Mouse (Mus musculus): Measurements from ENCODE around the gene Sugct. TPM values are rescaled to one million over a fixed set of nuclear protein-coding genes. Genes with fewer than 3 reads are reported as not detected.
"Not testable (repeated sequence)": the region's sequence is repeated elsewhere in the genome, so short reads cannot be mapped to it uniquely, and the experiment has no call there.

The Sugct gene
- polyA plus RNA-seq, 1 experiment from 2014 or later = 3.6 TPM

DNA sequence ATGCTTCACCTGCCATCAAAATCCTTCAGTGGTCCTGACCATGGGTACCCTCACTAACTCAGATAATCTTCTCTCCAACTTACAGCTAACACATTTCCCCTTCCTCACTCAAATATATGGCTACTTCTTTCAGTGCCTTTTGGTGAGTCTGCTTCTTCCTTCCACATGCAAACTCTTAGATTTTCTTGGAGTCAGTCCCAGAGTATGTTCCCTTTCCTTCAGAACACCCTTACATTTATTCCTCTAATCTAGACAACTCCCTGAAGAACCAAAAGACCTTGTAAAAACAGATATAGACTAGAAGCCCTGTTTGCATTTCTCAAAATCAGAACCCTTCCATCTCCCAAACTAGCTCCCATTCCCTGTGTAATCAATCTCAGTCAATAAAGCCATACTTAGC, 862.3 kb downstream of the Sugct start:
- no peaks in the 10 kb centered on the region for H3K9me3 ChIP-seq (ENCODE audit: control insufficient read depth, low read length)
- no peak for DNase-seq (ENCODE audit: low spot score)
- no peak overlapping the region for H3K9ac ChIP-seq (ENCODE audit: low read length)
- no peak overlapping the region for H3K4me3 ChIP-seq (ENCODE audit: low read depth, low read length)
- H3K4me1 ChIP-seq (replicated peaks; ENCODE audit: control insufficient read depth, insufficient read depth, low read length) = no peaks in the 10 kb centered on the region
- no peak overlapping the region for H3K4me2 ChIP-seq (ENCODE audit: low read depth, low read length, severe bottlenecking)
- no peaks in the 10 kb centered on the region for H3K27me3 ChIP-seq (ENCODE audit: control insufficient read depth, insufficient read depth, low read length)
- no peak for ATAC-seq (replicated peaks; ENCODE audit: low FRiP score)
- H3K27ac ChIP-seq (ENCODE audit: low read depth, low read length) = no peak overlapping the region
- H3K36me3 ChIP-seq (ENCODE audit: control insufficient read depth, insufficient read depth, low read length) = no peaks in the 10 kb centered on the region

DNA sequence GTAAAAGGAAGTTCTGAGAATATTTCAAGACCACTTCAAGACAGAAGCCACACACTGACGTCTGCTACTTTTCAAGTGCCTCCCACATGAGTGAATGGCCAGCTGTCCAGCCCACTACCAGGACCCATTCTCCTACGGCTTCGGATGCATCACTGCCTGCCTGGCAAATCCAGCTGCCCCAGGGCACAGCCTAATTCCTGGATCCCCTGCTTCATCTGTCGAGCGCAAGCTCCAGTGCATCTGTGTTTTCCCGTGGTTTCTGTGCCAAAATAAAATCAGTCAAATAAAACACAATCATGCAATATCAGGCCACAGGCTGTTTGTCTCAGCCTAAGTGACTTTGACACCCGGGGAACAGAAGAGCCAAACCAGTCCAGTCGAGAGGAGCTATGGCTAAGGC, 863.5 kb downstream of the Sugct start:
- no peak for ATAC-seq (replicated peaks; ENCODE audit: low FRiP score)
- Histone ChIP-seq H3K27ac (ENCODE audit: low read depth, low read length) (no peak overlapping the region), H3K4me1 (replicated peaks; ENCODE audit: control insufficient read depth, insufficient read depth, low read length) (no peaks in the 10 kb centered on the region), H3K27me3 (ENCODE audit: control insufficient read depth, insufficient read depth, low read length) (no peaks in the 10 kb centered on the region), H3K36me3 (ENCODE audit: control insufficient read depth, insufficient read depth, low read length) (no peaks in the 10 kb centered on the region), H3K4me2 (ENCODE audit: low read depth, low read length, severe bottlenecking) (no peak overlapping the region), H3K9ac (ENCODE audit: low read length) (no peak overlapping the region), H3K9me3 (ENCODE audit: control insufficient read depth, low read length) (no peaks in the 10 kb centered on the region), H3K4me3 (ENCODE audit: low read depth, low read length) (no peak overlapping the region)
- no peak for DNase-seq (ENCODE audit: low spot score)
- 81% methylated on average over 8 of the region's 8 CpGs for WGBS

DNA sequence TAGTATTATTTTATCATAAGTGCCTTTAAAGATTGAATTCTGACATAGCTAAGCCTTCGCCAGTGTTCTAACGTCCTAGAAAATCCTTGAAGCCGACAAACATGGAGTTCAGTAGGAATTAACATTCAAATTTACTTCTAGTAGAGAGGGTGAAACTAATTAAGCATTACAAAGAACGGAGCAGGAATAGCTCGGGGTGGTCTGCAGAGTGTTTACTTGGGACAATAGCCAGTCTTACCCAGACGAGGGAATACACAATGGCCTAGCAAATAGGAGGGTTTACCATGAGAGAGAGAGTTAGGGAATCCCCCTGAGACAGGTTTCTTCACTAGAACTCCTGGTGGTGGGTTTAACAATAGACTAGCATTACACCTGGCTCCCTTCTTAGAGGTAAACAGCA, 865.1 kb downstream of the Sugct start:
- not testable (repeated sequence) for H3K27me3 ChIP-seq (ENCODE audit: control insufficient read depth, insufficient read depth, low read length); H3K9me3 ChIP-seq (ENCODE audit: control insufficient read depth, low read length); H3K27ac ChIP-seq (ENCODE audit: low read depth, low read length); H3K4me3 ChIP-seq (ENCODE audit: low read depth, low read length); H3K4me2 ChIP-seq (ENCODE audit: low read depth, low read length, severe bottlenecking); DNase-seq (ENCODE audit: low spot score); H3K9ac ChIP-seq (ENCODE audit: low read length); H3K36me3 ChIP-seq (ENCODE audit: control insufficient read depth, insufficient read depth, low read length); H3K4me1 ChIP-seq (replicated peaks; ENCODE audit: control insufficient read depth, insufficient read depth, low read length); ATAC-seq (replicated peaks; ENCODE audit: low FRiP score)
- whole genome bisulfite sequencing = 25% methylated on average over 6 of the region's 6 CpGs

DNA sequence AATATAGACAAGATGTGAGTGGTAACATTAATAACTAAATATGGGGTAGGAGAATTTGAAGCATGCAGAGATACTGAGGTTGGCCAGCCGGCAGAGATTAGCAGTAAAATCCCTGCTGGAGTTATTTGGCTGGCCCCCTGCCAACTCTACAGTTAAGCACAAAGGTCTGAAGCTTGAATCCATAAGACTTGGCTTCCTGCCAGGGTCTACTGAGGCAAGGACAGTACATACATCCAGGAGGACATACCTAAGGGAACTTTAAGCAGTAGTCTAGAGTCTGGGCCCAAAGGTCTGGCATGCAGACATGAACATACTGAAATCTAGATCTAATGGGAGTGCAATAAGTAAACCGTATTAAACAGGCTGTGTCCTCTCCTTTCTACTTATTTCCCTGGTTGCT, 865.8 kb downstream of the Sugct start:
- 77% methylated on average over 2 of the region's 2 CpGs for WGBS
- H3K4me3 ChIP-seq (ENCODE audit: low read depth, low read length) = no peak overlapping the region
- no peaks in the 10 kb centered on the region for H3K9me3 ChIP-seq (ENCODE audit: control insufficient read depth, low read length)
- H3K9ac ChIP-seq (ENCODE audit: low read length) = no peak overlapping the region
- H3K27me3 ChIP-seq (ENCODE audit: control insufficient read depth, insufficient read depth, low read length) = no peaks in the 10 kb centered on the region
- H3K4me1 ChIP-seq (replicated peaks; ENCODE audit: control insufficient read depth, insufficient read depth, low read length) = no peaks in the 10 kb centered on the region
- H3K4me2 ChIP-seq (ENCODE audit: low read depth, low read length, severe bottlenecking) = no peak overlapping the region
- DNase-seq (ENCODE audit: low spot score) (no peak), ATAC-seq (replicated peaks; ENCODE audit: low FRiP score) (0 out of 2 replicates have a peak, but pooled peaks have one; percentile 21)
- H3K27ac ChIP-seq (ENCODE audit: low read depth, low read length) = no peak overlapping the region
- no peaks in the 10 kb centered on the region for H3K36me3 ChIP-seq (ENCODE audit: control insufficient read depth, insufficient read depth, low read length)

DNA sequence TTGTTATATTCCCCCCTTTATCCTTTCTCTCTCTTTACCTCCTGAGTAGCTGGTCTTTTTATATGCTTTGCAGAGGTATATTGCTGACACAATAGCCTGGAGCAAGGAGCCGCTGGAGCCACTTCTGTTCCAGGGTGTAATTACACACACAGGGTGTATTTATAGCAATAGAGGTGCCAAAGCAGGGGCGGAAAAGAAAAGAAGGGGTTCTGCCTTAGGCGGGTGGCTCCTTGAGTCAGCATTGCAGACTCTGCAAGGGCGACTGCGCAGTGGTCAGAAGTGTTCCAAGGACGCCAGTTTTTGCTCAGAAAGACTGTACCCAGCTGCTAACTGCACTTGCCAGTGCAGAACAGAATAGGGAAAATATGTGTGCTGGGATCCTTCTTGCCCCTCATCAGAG, 869.7 kb downstream of the Sugct start:
- WGBS = 73% methylated on average over 6 of the region's 6 CpGs
- ATAC-seq (replicated peaks; ENCODE audit: low FRiP score) (no peak), DNase-seq (ENCODE audit: low spot score) (no peak)
- H3K36me3 ChIP-seq (ENCODE audit: control insufficient read depth, insufficient read depth, low read length) = no peaks in the 10 kb centered on the region
- H3K4me1 ChIP-seq (replicated peaks; ENCODE audit: control insufficient read depth, insufficient read depth, low read length) = no peaks in the 10 kb centered on the region
- H3K4me2 ChIP-seq (ENCODE audit: low read depth, low read length, severe bottlenecking) = no peak overlapping the region
- H3K4me3 ChIP-seq (ENCODE audit: low read depth, low read length) = no peak overlapping the region
- H3K9me3 ChIP-seq (ENCODE audit: control insufficient read depth, low read length) = no peaks in the 10 kb centered on the region
- no peaks in the 10 kb centered on the region for H3K27me3 ChIP-seq (ENCODE audit: control insufficient read depth, insufficient read depth, low read length)
- no peak overlapping the region for H3K9ac ChIP-seq (ENCODE audit: low read length)
- H3K27ac ChIP-seq (ENCODE audit: low read depth, low read length) = no peak overlapping the region

DNA sequence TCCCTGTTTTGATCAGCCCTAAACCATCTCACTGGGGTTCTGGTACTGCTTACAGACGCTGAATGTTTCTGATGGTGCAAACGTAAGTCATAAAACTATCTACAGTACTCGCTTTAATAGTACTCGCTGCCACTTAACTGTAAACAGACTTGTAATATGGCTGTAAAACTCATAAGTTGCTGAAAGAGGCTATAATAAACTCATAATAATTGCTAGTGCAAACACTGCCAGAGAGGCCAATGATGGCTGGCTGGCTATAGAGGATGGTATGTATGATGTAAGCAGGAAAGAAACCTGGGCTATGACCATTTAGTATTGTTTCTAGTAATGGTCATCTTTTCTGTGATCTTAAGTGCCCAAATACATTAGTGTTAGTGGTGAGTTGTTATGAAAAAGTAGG, 873.6 kb downstream of the Sugct start:
- WGBS = 91% methylated on average over 4 of the region's 4 CpGs
- no peak for ATAC-seq (replicated peaks; ENCODE audit: low FRiP score)
- H3K27ac ChIP-seq (ENCODE audit: low read depth, low read length) = no peak overlapping the region

DNA sequence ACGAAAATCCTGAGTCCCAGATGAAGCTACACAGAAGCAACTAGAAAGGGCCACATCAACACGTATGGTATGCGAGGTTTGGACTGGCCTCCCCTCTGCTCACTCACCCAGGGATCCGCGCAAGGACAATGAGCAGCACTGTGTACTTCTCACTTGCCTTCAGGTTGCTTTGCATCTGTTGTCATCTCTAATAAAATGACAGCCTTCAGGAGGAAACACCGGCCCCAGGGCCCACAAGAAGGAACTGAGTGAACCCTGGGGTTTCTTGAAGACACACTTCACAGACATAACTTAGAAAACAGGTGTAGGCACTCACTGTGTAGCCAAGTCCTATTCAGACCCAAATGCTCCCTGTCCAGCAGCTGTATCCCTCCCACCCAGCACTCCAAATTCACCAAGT, 877.9 kb downstream of the Sugct start:
- Histone ChIP-seq H3K4me3 (ENCODE audit: low read depth, low read length) (no peak overlapping the region), H3K9me3 (ENCODE audit: control insufficient read depth, low read length) (no peaks in the 10 kb centered on the region), H3K27ac (ENCODE audit: low read depth, low read length) (no peak overlapping the region), H3K4me1 (replicated peaks; ENCODE audit: control insufficient read depth, insufficient read depth, low read length) (no peaks in the 10 kb centered on the region), H3K27me3 (ENCODE audit: control insufficient read depth, insufficient read depth, low read length) (no peaks in the 10 kb centered on the region), H3K4me2 (ENCODE audit: low read depth, low read length, severe bottlenecking) (no peak overlapping the region), H3K9ac (ENCODE audit: low read length) (no peak overlapping the region), H3K36me3 (ENCODE audit: control insufficient read depth, insufficient read depth, low read length) (no peaks in the 10 kb centered on the region)
- DNase-seq (ENCODE audit: low spot score) (no peak), ATAC-seq (replicated peaks; ENCODE audit: low FRiP score) (no peak)
- WGBS = 78% methylated on average over 6 of the region's 6 CpGs

More for the DNA sequence above, 873.6 kb downstream of the Sugct start:
- H3K9me3 ChIP-seq (ENCODE audit: control insufficient read depth, low read length) = no peaks in the 10 kb centered on the region
- no peak overlapping the region for H3K4me3 ChIP-seq (ENCODE audit: low read depth, low read length)
- H3K27me3 ChIP-seq (ENCODE audit: control insufficient read depth, insufficient read depth, low read length) = no peaks in the 10 kb centered on the region
- no peak overlapping the region for H3K4me2 ChIP-seq (ENCODE audit: low read depth, low read length, severe bottlenecking)
- no peaks in the 10 kb centered on the region for H3K36me3 ChIP-seq (ENCODE audit: control insufficient read depth, insufficient read depth, low read length)
- no peak for DNase-seq (ENCODE audit: low spot score)
- H3K4me1 ChIP-seq (replicated peaks; ENCODE audit: control insufficient read depth, insufficient read depth, low read length) = no peaks in the 10 kb centered on the region
- no peak overlapping the region for H3K9ac ChIP-seq (ENCODE audit: low read length)

DNA sequence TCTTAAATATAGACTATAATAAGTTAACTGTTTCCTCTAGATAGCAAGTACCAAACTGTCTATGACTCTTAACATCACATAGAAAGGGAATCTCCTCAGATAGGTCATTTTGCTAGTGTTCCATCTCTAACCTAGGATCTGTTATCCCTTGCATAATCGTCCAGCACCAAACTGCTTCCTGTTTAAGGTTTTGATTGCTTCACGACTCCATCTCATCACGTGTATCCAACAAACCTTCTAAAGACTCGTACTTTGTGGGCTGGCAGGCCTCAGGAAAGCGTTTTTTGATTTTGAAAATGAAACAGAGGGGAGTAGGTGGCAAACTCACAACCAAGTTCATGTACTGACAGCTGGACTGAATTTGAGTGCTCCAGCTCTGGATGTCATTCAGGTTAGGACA, 878.6 kb downstream of the Sugct start:
- ATAC-seq (replicated peaks; ENCODE audit: low FRiP score) = no peak
- H3K27me3 ChIP-seq (ENCODE audit: control insufficient read depth, insufficient read depth, low read length) = no peaks in the 10 kb centered on the region

DNA sequence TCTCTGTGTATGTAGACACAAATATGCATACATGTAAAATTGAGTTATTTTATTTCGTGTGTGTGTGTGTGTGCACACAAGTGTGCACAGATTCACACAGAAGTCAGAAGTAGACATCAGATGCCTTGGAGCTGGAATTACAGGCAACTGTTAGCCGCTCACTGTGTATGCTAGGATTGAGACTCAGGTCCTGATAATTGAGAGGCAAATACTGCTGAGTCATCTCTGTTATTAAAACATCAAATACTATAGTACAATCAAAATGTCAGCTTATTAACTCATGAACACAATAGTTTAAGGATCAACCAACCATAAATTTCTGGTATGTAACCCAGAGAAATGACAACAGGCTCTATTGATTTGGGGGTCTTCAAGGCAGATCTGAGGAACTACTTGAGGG, 883.1 kb downstream of the Sugct start:
- Histone ChIP-seq H3K4me2 (ENCODE audit: low read depth, low read length, severe bottlenecking) (no peak overlapping the region), H3K36me3 (ENCODE audit: control insufficient read depth, insufficient read depth, low read length) (no peaks in the 10 kb centered on the region), H3K9me3 (ENCODE audit: control insufficient read depth, low read length) (no peaks in the 10 kb centered on the region), H3K27me3 (ENCODE audit: control insufficient read depth, insufficient read depth, low read length) (no peaks in the 10 kb centered on the region), H3K4me3 (ENCODE audit: low read depth, low read length) (no peak overlapping the region), H3K4me1 (replicated peaks; ENCODE audit: control insufficient read depth, insufficient read depth, low read length) (no peaks in the 10 kb centered on the region), H3K9ac (ENCODE audit: low read length) (no peak overlapping the region), H3K27ac (ENCODE audit: low read depth, low read length) (no peak overlapping the region)
- DNase-seq (ENCODE audit: low spot score) (no peak), ATAC-seq (replicated peaks; ENCODE audit: low FRiP score) (no peak)
- WGBS = 85% methylated on average over 2 of the region's 2 CpGs

More for the DNA sequence above, 878.6 kb downstream of the Sugct start:
- H3K4me2 ChIP-seq (ENCODE audit: low read depth, low read length, severe bottlenecking) = no peak overlapping the region
- no peak overlapping the region for H3K9ac ChIP-seq (ENCODE audit: low read length)
- no peaks in the 10 kb centered on the region for H3K9me3 ChIP-seq (ENCODE audit: control insufficient read depth, low read length)
- no peak overlapping the region for H3K4me3 ChIP-seq (ENCODE audit: low read depth, low read length)
- 81% methylated on average over 5 of the region's 5 CpGs for WGBS
- no peaks in the 10 kb centered on the region for H3K4me1 ChIP-seq (replicated peaks; ENCODE audit: control insufficient read depth, insufficient read depth, low read length)
- H3K36me3 ChIP-seq (ENCODE audit: control insufficient read depth, insufficient read depth, low read length) = no peaks in the 10 kb centered on the region
- DNase-seq (ENCODE audit: low spot score) = no peak
- no peak overlapping the region for H3K27ac ChIP-seq (ENCODE audit: low read depth, low read length)

All from forebrain, embryonic 11.5 days (tissue).